8 mouse cellular contexts compared by ENCODE assay signal in genomic region chr2:30647882-30648494, GRCm38 (mm10). TPM values are rescaled to one million over a fixed set of nuclear protein-coding genes. Genes with fewer than 3 reads are reported as not detected.
DNase-seq lines count a peak whose midpoint lies in the region; ATAC-seq and TF ChIP-seq lines count a peak whose summit lies in the region.
"Had no signal": no experiment of that assay in that cellular context is flagged by ENCODE, and none has a peak within 500 bp of the region (broad histone marks: within the 10 kb centered on the region; RNA-seq: fewer than 3 reads in every experiment).

No protein-coding gene starts in this region.

- DNase-seq in left cerebral cortex, postnatal 14 days (ENCODE audit: low spot score in 2 of 2) = peak; percentile 52 to 82
- DNase-seq in left cerebral cortex, adult 11 months (ENCODE audit: low spot score) = no peak
- DNase-seq in embryonic facial prominence, embryonic 14.5 days (ENCODE audit: low spot score) = no peak
- DNase-seq in induced T-regulatory cell, adult 2 months (ENCODE audit: low read depth) = peak; percentile 45
- peak; percentile 69 for DNase-seq in retina, postnatal 1 day
- DNase-seq in adrenal gland, adult 2 months = no peak
- no peak for DNase-seq in cerebellum, adult 2 months

- no peak overlapping the region for H3K4me3 ChIP-seq in embryonic facial prominence, embryonic 14.5 days (ENCODE audit: low read depth, low read length)
- no peak overlapping the region for H3K4me3 ChIP-seq in cerebellum, adult 2 months (replicated peaks; ENCODE audit: insufficient read depth, low read depth, low read length)

- intact Hi-C loops in left cerebral cortex, postnatal 14 days (cut with DNase I) = loop anchor here (5.0 kb wide), 1 partner anchor 176 kb away; the partner anchor contains the start of gene Ier5l

- peak overlapping the region; percentile 65 for H3K27ac ChIP-seq in embryonic facial prominence, embryonic 14.5 days (replicated peaks; ENCODE audit: low read depth, low read length)
- H3K27ac ChIP-seq in cerebellum, adult 2 months (ENCODE audit: insufficient read depth, low read length) = no peak overlapping the region

- H3K9ac ChIP-seq in embryonic facial prominence, embryonic 14.5 days (ENCODE audit: low read depth, low read length) = no peak overlapping the region

- H3K27me3 ChIP-seq in embryonic facial prominence, embryonic 14.5 days (replicated peaks; ENCODE audit: control insufficient read depth, insufficient read depth, low read length) = no peaks in the 10 kb centered on the region
- no peaks in the 10 kb centered on the region for H3K27me3 ChIP-seq in cerebellum, adult 2 months (ENCODE audit: control insufficient read depth, insufficient read depth, low read length)

- no peaks in the 10 kb centered on the region for H3K9me3 ChIP-seq in embryonic facial prominence, embryonic 14.5 days (ENCODE audit: control insufficient read depth, low read length)

- H3K4me1 ChIP-seq in embryonic facial prominence, embryonic 14.5 days (ENCODE audit: control insufficient read depth, insufficient read depth, low read length) = peaks cover 31% of the 10 kb centered on the region
- peaks cover 10% of the 10 kb centered on the region for H3K4me1 ChIP-seq in cerebellum, adult 2 months (ENCODE audit: control insufficient read depth, insufficient read depth, low read length)

- no peak for TF ChIP-seq CTCF in cerebellum, adult 2 months (IDR thresholded peaks at IDR 0.05; ENCODE audit: borderline replicate concordance, insufficient read depth, low read depth, low read length)

- no peak for TF ChIP-seq POLR2A in cerebellum, adult 2 months (IDR thresholded peaks at IDR 0.05; ENCODE audit: borderline replicate concordance, insufficient read depth, low read length)

- ATAC-seq in embryonic facial prominence, embryonic 14.5 days (ENCODE audit: low read depth) = no peak

- no peaks in the 10 kb centered on the region for H3K36me3 ChIP-seq in embryonic facial prominence, embryonic 14.5 days (ENCODE audit: control insufficient read depth, insufficient read depth, low read length)

- 23% methylated on average over 13 of the region's 13 CpGs for WGBS in embryonic facial prominence, embryonic 14.5 days
- WGBS in cerebellum, adult 2 months = 59% methylated on average over 13 of the region's 13 CpGs

- no peak overlapping the region for H3K4me2 ChIP-seq in embryonic facial prominence, embryonic 14.5 days (ENCODE audit: low read depth, low read length)

RNA-seq across cellular contexts. Expression of gene Cstad, which starts 53.1 kb away (rescaled TPM):
- 1 to 10 TPM; 3.4 to 4.5 TPM for total RNA-seq in left cerebral cortex, postnatal 14 days (2021)
- 0.96 and 1.7 TPM in 2 replicates for polyA plus RNA-seq in embryonic facial prominence, embryonic 14.5 days (2014; fragmentation: Nextera tagmentation; extraction: Ambion mirVana)
- total RNA-seq in adrenal gland, adult 2 months (2021) = 1 to 10 TPM; 1.1 to 1.8 TPM
- polyA plus RNA-seq in adrenal gland, adult 2 months (2012; rRNA removed) = 0.29 and 0.30 TPM in 2 replicates
- 3.2 and 3.7 TPM in 2 replicates for polyA plus RNA-seq in cerebellum, adult 2 months (2012; rRNA removed)
- polyA plus RNA-seq: small intestine, adult 2 months had no signal

Comparison
In these comparisons a context has a peak if more than half of its experiments do, and no peak if none do; other contexts are left out.
1. DNase-seq: peak in left cerebral cortex, postnatal 14 days (2 of 2), induced T-regulatory cell, adult 2 months (single experiment) and retina, postnatal 1 day (single experiment); none in left cerebral cortex, adult 11 months (single experiment), embryonic facial prominence, embryonic 14.5 days (single experiment), adrenal gland, adult 2 months (single experiment) and cerebellum, adult 2 months (0 of 2).